Mouse (Mus musculus): Measurements from ENCODE around the gene Ralgapa2. TPM values are rescaled to one million over a fixed set of nuclear protein-coding genes. Genes with fewer than 3 reads are reported as not detected.

The Ralgapa2 gene
- polyA plus RNA-seq, 1 experiment from 2014 or later = 9.0 TPM

DNA sequence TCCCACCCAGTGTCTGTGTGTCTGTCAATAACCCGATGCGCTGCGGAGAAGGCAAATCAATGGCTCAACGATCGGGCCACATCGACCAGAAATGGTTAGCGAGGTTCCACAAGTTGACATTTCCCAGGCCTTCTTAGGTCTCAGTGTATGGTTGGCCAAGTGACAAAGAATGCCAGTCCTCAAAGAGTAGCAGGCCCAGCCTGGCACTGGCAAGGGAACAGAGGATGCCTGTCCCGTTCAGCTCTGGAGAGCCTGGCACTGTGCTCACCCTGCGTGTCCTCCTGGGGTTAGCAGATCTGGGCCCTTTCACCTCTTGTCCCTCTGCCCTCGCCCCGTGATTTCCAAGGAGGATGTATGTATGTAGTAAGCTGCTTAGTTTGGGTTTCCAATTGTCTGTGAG, 316.0 kb downstream of the Ralgapa2 start:
- no peaks in the 10 kb centered on the region for H3K9me3 ChIP-seq (ENCODE audit: control insufficient read depth, low read length)
- no peak overlapping the region for H3K9ac ChIP-seq (ENCODE audit: low read length)
- no peak overlapping the region for H3K4me3 ChIP-seq (ENCODE audit: low read depth, low read length)
- no peak overlapping the region for H3K4me2 ChIP-seq
- no peaks in the 10 kb centered on the region for H3K4me1 ChIP-seq (ENCODE audit: control insufficient read depth, insufficient read depth, low read length)
- H3K27me3 ChIP-seq (ENCODE audit: control insufficient read depth, insufficient read depth, low read length) = no peaks in the 10 kb centered on the region
- no peak for DNase-seq (ENCODE audit: low spot score, missing footprints)
- no peak for ATAC-seq (ENCODE audit: low FRiP score)
- WGBS = 92% methylated on average over 11 of the region's 11 CpGs
- H3K27ac ChIP-seq (ENCODE audit: low read depth, low read length) = no peak overlapping the region
- no peaks in the 10 kb centered on the region for H3K36me3 ChIP-seq (ENCODE audit: control insufficient read depth, insufficient read depth, low read length)
